Mouse (Mus musculus): Measurements from ENCODE around the gene Fdxr. TPM values are rescaled to one million over a fixed set of nuclear protein-coding genes. Genes with fewer than 3 reads are reported as not detected.

The Fdxr gene
- polyA plus RNA-seq, 1 experiment from 2014 or later = 15.2 TPM

DNA sequence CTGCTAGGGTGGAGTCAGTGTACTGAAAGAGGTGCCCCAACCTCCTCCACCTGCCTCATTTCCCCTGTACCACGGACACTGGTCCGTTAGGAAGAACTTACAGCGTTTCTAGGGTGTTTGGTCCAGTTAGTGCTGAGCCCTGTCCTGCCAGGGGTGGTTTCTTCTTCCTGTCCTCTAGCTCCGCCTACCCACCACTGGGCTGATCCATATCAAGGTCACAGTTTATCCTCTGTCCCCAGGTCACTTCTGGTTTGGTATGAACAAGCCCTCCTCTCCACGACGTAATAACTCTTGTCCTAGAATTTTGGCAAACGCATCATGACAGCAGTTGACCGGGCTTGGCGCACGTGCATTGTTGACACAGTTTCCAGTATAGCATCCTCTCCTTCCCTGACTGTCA, 57.2 kb downstream of the Fdxr start:
- ATAC-seq (ENCODE audit: insufficient number of reproducible peaks, low FRiP score, low TSS enrichment, low read depth) = no peak
- Histone ChIP-seq H3K4me1 (peaks cover 26% of the 10 kb centered on the region), H3K4me2 (no peak overlapping the region), H3K9ac (no peak overlapping the region), H3K27me3 (0 out of 2 replicates have a peak, but pooled peaks cover 4% of the 10 kb centered on the region), H3K27ac (no peak overlapping the region), H3K4me3 (no peak overlapping the region), H3K36me3 (0 out of 2 replicates have a peak, but pooled peaks cover 7% of the 10 kb centered on the region), H3K9me3 (no peaks in the 10 kb centered on the region)
- WGBS = 92% methylated on average over 10 of the region's 10 CpGs

DNA sequence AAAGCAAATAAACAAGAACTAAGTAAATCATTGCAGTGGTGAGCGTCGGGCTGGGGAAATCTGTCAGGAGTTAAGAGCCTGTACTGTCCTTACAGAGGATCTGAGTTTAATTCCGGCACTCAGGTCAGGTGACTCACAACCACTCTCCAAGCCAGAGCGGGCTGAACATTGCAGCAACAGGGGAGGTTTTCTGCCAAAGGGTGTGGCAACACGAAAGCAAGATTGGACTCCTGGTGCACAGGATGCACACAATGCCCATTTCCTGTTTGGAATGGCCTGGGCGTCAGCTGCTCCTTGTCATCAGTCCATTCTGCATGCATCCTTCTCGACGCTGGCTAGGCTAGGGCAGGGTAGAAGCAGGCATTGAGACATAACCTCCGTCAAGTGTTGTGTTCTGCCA, 57.6 kb downstream of the Fdxr start:
- 51% methylated on average over 9 of the region's 9 CpGs for WGBS
- Histone ChIP-seq H3K9me3 (no peaks in the 10 kb centered on the region), H3K27ac (no peak overlapping the region), H3K36me3 (0 out of 2 replicates have a peak, but pooled peaks cover 7% of the 10 kb centered on the region), H3K27me3 (0 out of 2 replicates have a peak, but pooled peaks cover 4% of the 10 kb centered on the region), H3K4me1 (peaks cover 26% of the 10 kb centered on the region), H3K9ac (no peak overlapping the region), H3K4me2 (no peak overlapping the region), H3K4me3 (no peak overlapping the region)
- ATAC-seq (ENCODE audit: insufficient number of reproducible peaks, low FRiP score, low TSS enrichment, low read depth) = no peak

Small RNA genes within 50 kb of the gene (microRNA-seq; reads per million reads assigned to microRNA genes)
- gene Gm25837 = not detected

Other genes with a start within 250 kb of the Fdxr start
- not detected in 2 replicates for gene Cd300ld5, start 239.3 kb downstream of the Fdxr start, polyA plus RNA-seq (2015; fragmentation: Nextera tagmentation; extraction: Ambion mirVana)
- not detected in 2 replicates for gene Cd300ld3, start 228.6 kb downstream of the Fdxr start, polyA plus RNA-seq (2015; fragmentation: Nextera tagmentation; extraction: Ambion mirVana)
- gene Cd300e, start 214.9 kb downstream of the Fdxr start, polyA plus RNA-seq (2015; fragmentation: Nextera tagmentation; extraction: Ambion mirVana) = 0.09 TPM in 1 of 2 replicates, not detected in the other
- 2.1 and 2.5 TPM in 2 replicates for gene Rab37, start 185.6 kb downstream of the Fdxr start, polyA plus RNA-seq (2015; fragmentation: Nextera tagmentation; extraction: Ambion mirVana)
- 0.46 and 0.65 TPM in 2 replicates for gene Cd300lf, start 143.1 kb downstream of the Fdxr start, polyA plus RNA-seq (2015; fragmentation: Nextera tagmentation; extraction: Ambion mirVana)
- gene Slc9a3r1, start 113.7 kb downstream of the Fdxr start, polyA plus RNA-seq (2015; fragmentation: Nextera tagmentation; extraction: Ambion mirVana) = 41.8 and 43.9 TPM in 2 replicates
- gene Tmem104, start 89.6 kb downstream of the Fdxr start, polyA plus RNA-seq (2015; fragmentation: Nextera tagmentation; extraction: Ambion mirVana) = 15.8 and 15.9 TPM in 2 replicates
- gene Nat9, start 89.2 kb downstream of the Fdxr start, polyA plus RNA-seq (2015; fragmentation: Nextera tagmentation; extraction: Ambion mirVana) = 23.6 and 27.3 TPM in 2 replicates
- gene Grin2c, start 9.8 kb downstream of the Fdxr start, polyA plus RNA-seq (2015; fragmentation: Nextera tagmentation; extraction: Ambion mirVana) = 0.05 TPM in 1 of 2 replicates, not detected in the other
- 0.16 and 0.24 TPM in 2 replicates for gene Fads6, start 20.6 kb upstream of the Fdxr start, polyA plus RNA-seq (2015; fragmentation: Nextera tagmentation; extraction: Ambion mirVana)
- gene Otop2, start 30.1 kb upstream of the Fdxr start, polyA plus RNA-seq (2015; fragmentation: Nextera tagmentation; extraction: Ambion mirVana) = 0.31 TPM in 1 of 2 replicates, not detected in the other
- gene Ush1g, start 45.0 kb upstream of the Fdxr start, polyA plus RNA-seq (2015; fragmentation: Nextera tagmentation; extraction: Ambion mirVana) = 0.04 TPM in 1 of 2 replicates, not detected in the other
- gene Otop3, start 57.7 kb upstream of the Fdxr start, polyA plus RNA-seq (2015; fragmentation: Nextera tagmentation; extraction: Ambion mirVana) = 0.10 and 0.11 TPM in 2 replicates
- 3.8 and 3.9 TPM in 2 replicates for gene Hid1, start 90.7 kb upstream of the Fdxr start, polyA plus RNA-seq (2015; fragmentation: Nextera tagmentation; extraction: Ambion mirVana)
- 9.2 and 10.8 TPM in 2 replicates for gene Cdr2l, start 104.9 kb upstream of the Fdxr start, polyA plus RNA-seq (2015; fragmentation: Nextera tagmentation; extraction: Ambion mirVana)
- 141 and 142 TPM in 2 replicates for gene Mrpl58, start 126.7 kb upstream of the Fdxr start, polyA plus RNA-seq (2015; fragmentation: Nextera tagmentation; extraction: Ambion mirVana)
- 766 and 816 TPM in 2 replicates for gene Atp5h, start 142.9 kb upstream of the Fdxr start, polyA plus RNA-seq (2015; fragmentation: Nextera tagmentation; extraction: Ambion mirVana)
- 9.9 and 15.1 TPM in 2 replicates for gene Kctd2, start 143.1 kb upstream of the Fdxr start, polyA plus RNA-seq (2015; fragmentation: Nextera tagmentation; extraction: Ambion mirVana)
- gene Trim80, start 163.5 kb upstream of the Fdxr start, polyA plus RNA-seq (2015; fragmentation: Nextera tagmentation; extraction: Ambion mirVana) = not detected in 2 replicates
- gene Slc16a5, start 185.4 kb upstream of the Fdxr start, polyA plus RNA-seq (2015; fragmentation: Nextera tagmentation; extraction: Ambion mirVana) = not detected in 2 replicates
- gene Armc7, start 198.6 kb upstream of the Fdxr start, polyA plus RNA-seq (2015; fragmentation: Nextera tagmentation; extraction: Ambion mirVana) = 7.2 and 7.8 TPM in 2 replicates
- 81.6 and 82.1 TPM in 2 replicates for gene Nt5c, start 214.8 kb upstream of the Fdxr start, polyA plus RNA-seq (2015; fragmentation: Nextera tagmentation; extraction: Ambion mirVana)
- 495 and 589 TPM in 2 replicates for gene Jpt1, start 237.3 kb upstream of the Fdxr start, polyA plus RNA-seq (2015; fragmentation: Nextera tagmentation; extraction: Ambion mirVana)

Data from limb, embryonic 15.5 days (tissue).